ENCODE assay signal across 9 mouse cellular contexts in the genomic region with DNA sequence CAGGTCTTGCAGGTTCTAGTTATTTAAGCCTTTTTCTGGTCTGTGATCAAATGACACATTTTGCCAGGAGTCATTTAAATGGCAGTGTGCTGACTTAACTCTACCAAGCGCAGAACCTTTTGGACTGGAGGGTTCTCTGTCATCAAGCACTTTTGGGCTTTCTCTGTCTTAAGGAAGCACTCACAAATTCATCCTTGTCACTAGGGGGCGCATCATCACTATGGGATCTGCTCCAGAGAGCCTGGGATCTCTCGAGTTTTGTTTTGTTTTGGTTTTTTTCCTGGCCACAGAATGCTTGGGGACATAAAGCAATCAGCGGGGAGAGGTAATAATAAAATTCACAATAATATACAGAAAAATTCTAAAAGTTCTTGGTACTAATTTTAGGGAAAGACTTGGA.
A peak's percentile ranks its signal among the peaks of the same experiment; 100 is the strongest.
DNase-seq lines count a peak whose midpoint lies in the region; ATAC-seq and TF ChIP-seq lines count a peak whose summit lies in the region.
"Had no signal": no experiment of that assay in that cellular context is flagged by ENCODE, and none has a peak within 500 bp of the region (broad histone marks: within the 10 kb centered on the region; RNA-seq: fewer than 3 reads in every experiment).

No protein-coding gene starts in this region.

- no peak overlapping the region for H3K9ac ChIP-seq in intestine, embryonic 14.5 days (ENCODE audit: low read length)
- no peak overlapping the region for H3K9ac ChIP-seq in intestine, embryonic 16.5 days (ENCODE audit: low read depth, low read length)
- no peak overlapping the region for H3K9ac ChIP-seq in ES-E14 (ENCODE audit: insufficient read depth, low read depth, low read length, poor library complexity, severe bottlenecking)
- no peak overlapping the region for H3K9ac ChIP-seq in forebrain, embryonic 16.5 days (replicated peaks; ENCODE audit: low read depth, low read length)
- no peak overlapping the region for H3K9ac ChIP-seq in midbrain, embryonic 13.5 days (replicated peaks)
- H3K9ac ChIP-seq: limb, embryonic 15.5 days had no signal

- no peak for ATAC-seq in intestine, embryonic 14.5 days (replicated peaks; ENCODE audit: low FRiP score, low TSS enrichment, low read depth)
- ATAC-seq in intestine, embryonic 16.5 days, result no peak
- ATAC-seq in forebrain, embryonic 16.5 days, result 0 out of 2 replicates have a peak, but pooled peaks have one; percentile 43
- ATAC-seq in midbrain, embryonic 13.5 days, result peak; percentile 63

- TF ChIP-seq CTCF in layer of hippocampus, adult 2 months (conservative IDR thresholded peaks at IDR 0.05), result peak; percentile 90

- peak; percentile 75 for DNase-seq in intestine, embryonic 14.5 days (ENCODE audit: low spot score)
- peak; percentile 47 for DNase-seq in ES-E14 (ENCODE audit: low read depth, low spot score)
- peak; percentile 68 to 69 for DNase-seq in cerebellum, adult 18-20 months
- DNase-seq in layer of hippocampus, adult 2 months (ENCODE audit: low spot score in 2 of 2), result peak; percentile 65 to 82
- DNase-seq in urinary bladder, postnatal 36 days (ENCODE audit: low spot score in 2 of 2), result peak; percentile 25 to 31

- no peaks in the 10 kb centered on the region for H3K36me3 ChIP-seq in intestine, embryonic 14.5 days (ENCODE audit: control insufficient read depth, insufficient read depth, low read length)
- no peaks in the 10 kb centered on the region for H3K36me3 ChIP-seq in intestine, embryonic 16.5 days (ENCODE audit: control insufficient read depth, insufficient read depth, low read length)
- no peaks in the 10 kb centered on the region for H3K36me3 ChIP-seq in ES-E14 (ENCODE audit: control insufficient read depth, insufficient read depth, low read length, poor library complexity, severe bottlenecking)
- H3K36me3 ChIP-seq in forebrain, embryonic 16.5 days (ENCODE audit: control insufficient read depth, insufficient read depth), result no peaks in the 10 kb centered on the region
- 0 out of 2 replicates have a peak, but pooled peaks cover 9% of the 10 kb centered on the region for H3K36me3 ChIP-seq in midbrain, embryonic 13.5 days
- H3K36me3 ChIP-seq: limb, embryonic 15.5 days had no signal

- no peak overlapping the region for H3K27ac ChIP-seq in intestine, embryonic 14.5 days (ENCODE audit: low read depth)
- no peak overlapping the region for H3K27ac ChIP-seq in intestine, embryonic 16.5 days (ENCODE audit: low read length)
- H3K27ac ChIP-seq in ES-E14 (ENCODE audit: insufficient read depth, low read depth, low read length, poor library complexity, severe bottlenecking), result no peak overlapping the region
- H3K27ac ChIP-seq in forebrain, embryonic 16.5 days (ENCODE audit: low read length), result no peak overlapping the region
- 0 out of 2 replicates have a peak overlapping the region, but pooled peaks have one; percentile 14 for H3K27ac ChIP-seq in layer of hippocampus, adult 2 months
- no peak overlapping the region for H3K27ac ChIP-seq in midbrain, embryonic 13.5 days
- H3K27ac ChIP-seq: limb, embryonic 15.5 days had no signal

- H3K4me2 ChIP-seq in intestine, embryonic 14.5 days (ENCODE audit: low read length), result no peak overlapping the region
- H3K4me2 ChIP-seq in intestine, embryonic 16.5 days (ENCODE audit: low read depth, low read length), result no peak overlapping the region
- no peak overlapping the region for H3K4me2 ChIP-seq in forebrain, embryonic 16.5 days (ENCODE audit: low read length)
- H3K4me2 ChIP-seq in midbrain, embryonic 13.5 days (replicated peaks), result no peak overlapping the region
- H3K4me2 ChIP-seq: limb, embryonic 15.5 days had no signal

- no peaks in the 10 kb centered on the region for H3K27me3 ChIP-seq in intestine, embryonic 14.5 days (replicated peaks; ENCODE audit: control insufficient read depth, insufficient read depth, low read length)
- no peaks in the 10 kb centered on the region for H3K27me3 ChIP-seq in intestine, embryonic 16.5 days (replicated peaks; ENCODE audit: control insufficient read depth, insufficient read depth, low read length)
- no peaks in the 10 kb centered on the region for H3K27me3 ChIP-seq in forebrain, embryonic 16.5 days (replicated peaks; ENCODE audit: control insufficient read depth, insufficient read depth, low read length)
- no peaks in the 10 kb centered on the region for H3K27me3 ChIP-seq in midbrain, embryonic 13.5 days
- H3K27me3 ChIP-seq: limb, embryonic 15.5 days had no signal

- 22% methylated on average over 4 of the region's 4 CpGs for WGBS in intestine, embryonic 14.5 days
- WGBS in intestine, embryonic 16.5 days, result 22% methylated on average over 4 of the region's 4 CpGs
- WGBS in forebrain, embryonic 16.5 days, result 15% methylated on average over 4 of the region's 4 CpGs
- WGBS in midbrain, embryonic 13.5 days, result 21% methylated on average over 4 of the region's 4 CpGs

- in situ Hi-C loops in ES-E14 (cut with MboI; ENCODE audit: low sequenced_read_pairs in 2 of 2, unreplicated experiment in 2 of 2), result no loop called here

- no peaks in the 10 kb centered on the region for H3K9me3 ChIP-seq in intestine, embryonic 14.5 days (ENCODE audit: control insufficient read depth, low read length)
- H3K9me3 ChIP-seq in intestine, embryonic 16.5 days (ENCODE audit: control insufficient read depth, low read length), result no peaks in the 10 kb centered on the region
- H3K9me3 ChIP-seq in ES-E14 (ENCODE audit: control insufficient read depth, insufficient read depth, low read depth, low read length), result no peaks in the 10 kb centered on the region
- no peaks in the 10 kb centered on the region for H3K9me3 ChIP-seq in forebrain, embryonic 16.5 days (ENCODE audit: control insufficient read depth, low read length)
- H3K9me3 ChIP-seq in midbrain, embryonic 13.5 days, result no peaks in the 10 kb centered on the region
- H3K9me3 ChIP-seq: limb, embryonic 15.5 days had no signal

- H3K4me3 ChIP-seq in intestine, embryonic 14.5 days (ENCODE audit: low read depth, low read length), result no peak overlapping the region
- H3K4me3 ChIP-seq in intestine, embryonic 16.5 days (ENCODE audit: low read length), result no peak overlapping the region
- no peak overlapping the region for H3K4me3 ChIP-seq in ES-E14 (ENCODE audit: insufficient read depth in 1 of 2, low read depth in 1 of 2, low read length in 2 of 2, poor library complexity in 1 of 2, severe bottlenecking in 1 of 2)
- no peak overlapping the region for H3K4me3 ChIP-seq in forebrain, embryonic 16.5 days (replicated peaks; ENCODE audit: low read length)
- H3K4me3 ChIP-seq in layer of hippocampus, adult 2 months, result no peak overlapping the region
- no peak overlapping the region for H3K4me3 ChIP-seq in midbrain, embryonic 13.5 days (replicated peaks)
- H3K4me3 ChIP-seq: limb, embryonic 15.5 days had no signal

- no peaks in the 10 kb centered on the region for H3K4me1 ChIP-seq in intestine, embryonic 14.5 days (replicated peaks; ENCODE audit: control insufficient read depth, insufficient read depth, low read length)
- no peaks in the 10 kb centered on the region for H3K4me1 ChIP-seq in intestine, embryonic 16.5 days (ENCODE audit: control insufficient read depth, insufficient read depth, low read length)
- H3K4me1 ChIP-seq in ES-E14 (ENCODE audit: control insufficient read depth in 2 of 2, insufficient read depth in 2 of 2, low read length in 2 of 2, poor library complexity in 1 of 2), result no peaks in the 10 kb centered on the region
- H3K4me1 ChIP-seq in forebrain, embryonic 16.5 days (replicated peaks; ENCODE audit: control insufficient read depth, insufficient read depth, low read length), result no peaks in the 10 kb centered on the region
- H3K4me1 ChIP-seq in midbrain, embryonic 13.5 days (replicated peaks), result peaks cover 7% of the 10 kb centered on the region
- H3K4me1 ChIP-seq: limb, embryonic 15.5 days had no signal

TF ChIP-seq in ES-E14, 5 proteins besides CTCF, POLR2A, EP300 and RAD21:
- TF ChIP-seq ZC3H11A (IDR thresholded peaks at IDR 0.05; ENCODE audit: borderline replicate concordance, low read depth, low read length) (peak; percentile 56; the same call in 1 of the 2 replicates), HCFC1 (IDR thresholded peaks at IDR 0.05; ENCODE audit: borderline replicate concordance, insufficient read depth, low read length) (no peak)
TF ChIP-seq in ES-E14: peak in this region for 1.

Comparison
In these comparisons a context has a peak if more than half of its experiments do, and no peak if none do; other contexts are left out.
1. ATAC-seq: peak in forebrain, embryonic 16.5 days (single experiment) and midbrain, embryonic 13.5 days (single experiment); none in intestine, embryonic 14.5 days (single experiment) and intestine, embryonic 16.5 days (single experiment).
2. Peak in every context shown above with its lines, with median percentiles within 50 percentile points of each other: DNase-seq.